Mouse (Mus musculus) T-helper 2 cell (primary cell): ENCODE results near the gene Wfikkn2.

Experiments used
- in situ Hi-C: fragments of 300-600 bp; cut with MboI, MseI; formaldehyde crosslinking; loops from one replicate; pipeline ENCODE4 v1.15.1; 2025; ENCODE audit warnings: high pct_unique_total_duplicates

Wfikkn2 gene

DNA sequence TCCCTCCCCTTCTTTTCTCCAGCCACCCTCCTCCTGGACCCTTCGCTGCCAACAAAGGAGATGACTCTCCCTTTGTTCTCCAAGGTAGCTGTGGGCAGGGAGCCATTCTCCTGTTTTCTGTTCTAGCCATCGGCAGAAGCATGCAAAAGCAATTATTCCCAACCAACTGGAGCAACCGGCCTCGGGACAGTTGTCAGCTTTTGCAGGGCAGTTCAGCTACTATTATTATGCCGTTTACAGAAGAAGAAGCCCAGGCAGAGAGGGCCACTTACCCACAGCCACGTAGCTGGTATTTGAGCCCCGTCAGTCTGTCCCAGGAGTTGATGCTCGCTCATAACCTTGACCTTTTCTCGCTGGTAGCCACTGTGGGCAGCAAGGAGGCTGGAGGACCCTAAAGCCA, 17.4 kb downstream of the Wfikkn2 start:
- in situ Hi-C loops: loop anchor here (10.0 kb wide), 1 partner anchor 1366 kb away; no protein-coding TSS in a partner anchor

DNA sequence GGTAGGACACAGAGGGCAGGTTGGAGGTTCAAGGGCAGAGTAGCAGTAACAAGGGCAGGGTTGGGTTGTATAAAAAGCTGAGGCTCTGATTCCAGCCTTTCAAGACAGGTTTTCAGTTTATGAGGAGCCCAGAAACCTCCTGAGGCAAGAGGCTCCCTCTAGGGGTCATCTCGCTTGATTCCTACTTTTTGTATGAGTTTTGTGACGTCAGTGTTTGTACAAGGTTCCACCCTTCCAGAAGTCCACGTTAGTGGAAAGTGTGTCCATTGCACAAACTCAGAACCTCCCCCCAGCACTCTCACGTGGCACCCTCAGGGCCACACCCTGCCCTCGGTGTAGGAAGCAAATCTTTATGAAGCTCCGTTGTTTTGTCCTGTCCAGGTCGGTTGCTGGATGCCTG, 19.8 kb downstream of the Wfikkn2 start:
- in situ Hi-C loops: loop anchor here (10.0 kb wide), 1 partner anchor 1369 kb away; no protein-coding TSS in a partner anchor

DNA sequence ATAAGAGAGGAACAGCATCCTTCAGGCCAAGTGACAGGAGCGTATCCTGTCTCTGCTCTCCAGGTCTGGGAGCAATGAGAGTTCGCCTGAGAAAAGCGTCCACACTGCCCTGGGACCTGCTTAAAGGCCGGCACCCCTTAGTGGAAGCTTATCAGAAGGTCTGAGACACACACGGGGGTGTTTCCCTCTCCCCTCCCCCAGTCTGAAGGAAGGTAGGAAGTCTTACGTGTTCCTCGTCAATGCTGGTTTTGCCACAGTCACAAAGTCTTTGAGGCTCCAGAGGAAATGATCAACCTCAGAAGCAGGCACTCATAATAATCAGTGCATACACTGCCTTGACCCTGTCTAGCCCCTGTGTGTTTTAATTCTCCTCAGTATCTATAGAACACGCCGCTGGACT, 22.3 kb downstream of the Wfikkn2 start:
- in situ Hi-C loops: loop anchor here (5.0 to 10.0 kb wide), 2 partner anchors 91 to 1371 kb away; no protein-coding TSS in a partner anchor

DNA sequence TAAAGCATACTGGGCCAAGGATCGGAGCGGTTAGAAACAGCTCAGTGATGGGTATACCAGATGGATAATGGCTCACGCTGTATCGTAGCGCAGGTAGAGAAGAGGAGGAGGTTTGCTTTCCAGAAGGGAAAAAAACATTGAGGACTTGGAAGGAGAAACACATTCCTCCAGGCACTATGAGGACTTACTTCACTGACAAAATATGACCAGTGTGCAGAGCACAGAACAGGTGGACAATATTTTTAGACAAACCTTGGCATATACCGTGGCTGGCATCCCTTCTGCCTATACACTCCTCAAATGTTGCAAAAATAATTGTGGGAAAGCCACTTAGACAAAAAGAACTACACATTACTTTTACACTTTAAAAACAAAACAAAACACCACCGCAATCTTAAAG, 24.5 kb downstream of the Wfikkn2 start:
- in situ Hi-C loops: loop anchor here (5.0 to 10.0 kb wide), 2 partner anchors 89 to 1374 kb away; no protein-coding TSS in a partner anchor

DNA sequence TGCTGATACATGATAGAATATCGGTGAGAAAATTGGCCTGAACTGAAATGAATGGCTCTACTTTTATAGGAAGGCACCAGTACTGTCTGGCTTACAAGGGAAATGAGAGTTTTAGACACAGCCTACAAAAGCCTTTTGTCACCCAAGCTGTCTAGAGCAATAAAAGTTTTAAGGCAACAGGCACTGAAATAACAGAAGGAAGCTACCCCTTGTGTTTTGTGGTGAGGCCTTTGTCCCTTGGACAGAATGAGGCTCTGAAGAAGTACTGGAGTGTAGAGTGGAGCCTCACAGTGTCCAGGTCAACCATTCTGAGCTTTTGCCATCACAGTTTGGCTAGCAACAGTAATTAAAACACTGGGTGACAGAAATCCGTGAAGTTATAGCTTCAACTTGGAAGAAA, 29.6 kb downstream of the Wfikkn2 start:
- in situ Hi-C loops: no loop called here

DNA sequence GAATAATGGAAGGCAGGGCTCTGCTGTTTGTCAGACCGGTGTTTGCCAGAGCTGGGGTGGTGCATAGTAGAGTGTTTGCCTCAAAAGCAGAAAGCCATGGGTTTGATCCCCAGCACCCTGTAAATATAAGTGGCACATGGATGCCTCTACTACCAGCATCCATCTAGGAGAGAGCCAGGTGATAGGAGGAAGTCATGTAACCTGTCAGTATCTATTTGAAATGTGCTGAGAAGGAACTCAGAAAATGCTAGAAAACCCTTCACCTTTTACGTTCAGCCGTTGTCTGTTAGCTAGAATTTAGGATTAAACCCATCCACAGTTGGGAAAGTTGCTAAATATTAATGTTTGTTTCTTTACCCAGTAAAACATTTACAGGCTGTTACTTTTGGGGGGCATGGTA, 30.2 kb downstream of the Wfikkn2 start:
- in situ Hi-C loops: no loop called here

DNA sequence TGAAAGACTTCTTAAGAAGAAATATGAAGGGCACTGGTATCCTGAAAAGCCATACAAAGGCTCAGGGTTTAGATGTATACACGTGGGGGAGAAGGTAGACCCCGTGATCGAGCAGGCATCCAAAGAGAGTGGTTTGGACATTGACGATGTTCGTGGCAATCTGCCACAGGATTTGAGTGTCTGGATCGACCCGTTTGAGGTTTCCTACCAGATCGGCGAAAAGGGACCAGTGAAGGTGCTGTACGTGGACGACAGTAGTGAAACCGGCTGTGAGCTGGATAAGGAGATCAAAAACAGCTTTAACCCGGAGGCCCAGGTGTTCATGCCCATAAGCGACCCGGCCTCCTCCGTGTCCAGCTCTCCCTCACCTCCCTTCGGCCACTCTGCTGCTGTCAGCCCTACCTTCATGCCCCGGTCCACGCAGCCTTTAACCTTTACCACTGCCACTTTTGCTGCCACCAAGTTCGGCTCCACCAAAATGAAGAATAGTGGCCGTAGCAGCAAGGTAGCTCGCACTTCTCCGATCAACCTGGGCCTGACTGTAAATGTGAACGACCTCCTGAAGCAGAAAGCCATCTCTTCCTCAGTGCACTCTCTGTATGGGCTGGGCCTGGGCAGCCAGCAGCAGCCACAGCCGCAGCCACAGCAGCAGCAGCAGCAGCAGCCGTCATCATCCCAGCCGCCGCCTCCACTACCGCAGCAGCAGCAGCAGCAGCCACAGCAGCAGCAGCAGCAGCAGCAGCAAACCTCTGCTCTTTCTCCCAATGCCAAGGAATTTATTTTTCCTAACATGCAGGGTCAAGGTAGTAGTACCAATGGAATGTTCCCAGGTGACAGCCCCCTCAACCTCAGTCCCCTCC, 31.8 kb downstream of the Wfikkn2 start:
- in situ Hi-C loops: no loop called here

DNA sequence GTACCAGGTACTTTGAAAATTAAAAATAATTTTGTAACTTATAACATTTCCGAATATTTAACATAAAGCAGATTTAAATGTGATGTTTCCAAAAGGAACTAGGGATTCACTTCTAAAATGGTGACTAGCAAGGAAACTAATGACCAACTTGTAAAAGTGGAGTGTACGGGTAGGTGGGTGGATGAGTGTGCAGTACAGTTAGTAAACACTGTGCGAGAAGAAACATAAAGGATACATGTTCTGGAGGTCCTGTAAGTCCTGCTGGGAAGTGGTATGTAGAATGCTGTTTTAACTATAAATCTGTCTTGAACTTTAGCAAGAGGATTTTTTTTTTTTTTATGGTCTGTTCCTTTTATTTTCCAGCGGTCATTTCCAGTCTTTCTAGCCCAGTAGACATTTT, 32.8 kb downstream of the Wfikkn2 start:
- in situ Hi-C loops: no loop called here

DNA sequence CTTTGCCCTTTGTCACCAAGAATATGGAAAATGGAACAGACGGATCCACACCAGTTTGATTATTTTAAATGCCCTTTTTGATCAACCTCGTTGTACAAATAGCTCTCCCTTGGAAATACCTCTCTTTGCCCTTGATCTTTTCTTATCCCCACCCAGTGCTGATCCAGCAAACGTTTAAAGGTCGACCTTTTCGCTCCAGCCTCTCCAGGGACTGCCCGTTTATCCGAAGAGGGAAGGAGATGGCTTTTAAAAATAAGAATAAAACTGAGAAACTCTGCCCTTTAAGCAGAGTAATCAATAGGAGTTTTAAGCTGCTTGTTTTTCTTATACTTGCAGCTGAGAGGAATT, 33.3 kb downstream of the Wfikkn2 start:
- in situ Hi-C loops: no loop called here

DNA sequence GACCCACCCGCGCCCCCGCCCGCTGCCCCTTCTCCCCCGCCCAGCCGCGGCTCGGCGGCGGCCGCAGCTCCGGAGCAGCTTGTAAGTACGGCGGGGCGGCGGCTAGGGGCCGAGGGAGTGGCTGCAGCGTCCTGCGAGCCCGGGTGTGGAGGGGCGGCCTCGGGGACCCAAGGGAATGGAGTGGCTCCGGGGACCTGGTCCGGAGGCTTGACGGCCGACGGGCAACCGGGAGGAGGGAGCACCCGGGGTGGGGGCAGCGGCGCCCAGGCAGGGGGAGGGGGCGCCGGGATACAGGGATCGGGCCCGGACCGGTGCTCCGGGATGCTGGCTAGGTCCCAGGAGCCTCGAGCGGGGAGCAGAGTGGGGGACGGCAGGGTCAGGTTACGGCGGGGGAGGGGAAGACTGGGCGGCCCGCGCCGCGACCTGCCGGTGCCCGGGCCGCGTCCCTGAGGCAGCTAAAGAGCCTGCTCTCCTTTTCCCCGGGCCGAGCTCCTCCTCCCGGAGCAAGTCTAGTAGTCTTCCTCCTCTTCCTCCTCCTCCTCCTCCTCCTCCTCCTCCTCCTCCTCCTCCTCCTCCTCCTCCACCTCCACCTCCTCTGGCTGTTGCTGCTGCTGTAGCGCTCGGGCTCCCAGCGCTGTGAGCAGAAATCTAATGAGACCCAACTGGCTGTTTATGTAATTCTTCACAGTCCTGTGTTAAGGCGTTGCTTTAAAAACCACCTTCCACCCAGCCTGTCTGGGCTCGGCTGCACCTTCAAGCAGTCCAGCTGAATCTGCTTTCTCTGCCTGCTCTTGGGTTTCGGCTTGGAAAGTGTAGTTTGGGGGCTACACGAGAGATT, 33.9 kb downstream of the Wfikkn2 start:
- in situ Hi-C loops: no loop called here

DNA sequence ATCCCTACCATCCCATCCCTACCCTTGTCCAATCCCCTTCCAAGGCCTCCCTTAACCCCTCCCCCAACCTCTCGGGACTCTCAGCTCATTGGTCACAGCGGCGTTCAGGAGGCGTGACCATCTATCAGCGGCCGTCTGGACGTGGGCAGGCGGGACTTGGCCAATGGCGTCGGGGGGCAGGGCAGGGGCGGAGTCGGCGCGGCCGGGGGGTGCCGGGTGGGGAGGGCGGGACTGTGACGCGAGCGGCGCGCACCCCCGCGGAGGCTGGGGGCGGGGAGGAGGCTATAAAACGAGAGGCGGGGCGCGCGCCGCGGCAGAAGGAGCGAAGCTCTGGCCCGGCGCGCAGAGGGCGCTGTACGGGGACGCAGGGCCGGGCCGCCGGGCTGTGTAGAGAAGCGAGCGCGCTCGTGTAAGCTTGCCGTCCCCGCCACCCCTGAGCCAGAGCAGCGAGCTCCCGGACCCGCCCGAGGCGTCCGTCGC, 34.6 kb downstream of the Wfikkn2 start, which contains the start of gene Tob1:
Tob1 (plus strand) TSS at position 331 of the 480 bp plus-strand sequence.
- in situ Hi-C loops: no loop called here

DNA sequence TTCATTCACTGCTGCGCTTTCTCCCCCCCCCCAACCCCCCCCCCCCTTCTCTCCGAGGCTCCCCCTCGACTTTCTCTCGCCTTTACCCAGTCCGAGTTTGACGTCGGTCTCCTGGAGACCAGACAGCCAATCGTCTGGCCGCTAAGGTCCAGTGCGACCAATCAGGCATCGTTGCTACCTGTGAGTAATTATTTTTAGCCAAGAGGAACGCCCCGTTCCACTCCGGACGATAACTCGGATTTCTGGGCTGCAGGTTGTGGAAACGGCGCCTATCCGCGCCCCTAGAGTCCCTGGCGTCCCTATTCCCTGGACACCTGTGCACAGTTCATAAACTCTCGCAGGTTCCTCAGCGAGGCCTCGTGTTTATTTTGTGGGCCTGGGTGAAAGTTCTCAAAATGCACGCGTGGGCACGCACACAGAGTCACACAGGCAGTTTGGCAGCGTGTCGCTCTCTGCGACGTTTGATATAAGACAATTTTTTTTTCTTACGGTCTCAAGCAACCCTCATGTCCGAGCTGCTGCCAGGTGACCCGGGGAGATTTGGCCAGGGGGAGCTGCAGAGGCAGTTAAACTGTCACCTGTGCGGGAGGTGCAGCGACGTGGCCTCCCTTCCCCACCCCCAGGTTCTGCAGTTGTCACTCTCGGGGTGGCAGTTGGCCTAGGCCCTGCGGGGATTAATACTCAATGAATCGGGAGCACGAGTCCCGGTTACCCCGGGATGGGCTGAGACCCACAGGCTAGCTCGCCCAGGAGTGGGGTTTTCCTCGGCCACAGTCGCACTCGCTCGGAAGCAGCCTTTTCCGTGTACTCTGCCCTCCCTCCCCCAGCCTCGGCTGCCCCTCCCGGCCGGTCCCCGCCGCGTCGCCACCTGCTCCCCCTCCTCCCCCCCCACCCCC, 35.4 kb downstream of the Wfikkn2 start:
- in situ Hi-C loops: no loop called here

DNA sequence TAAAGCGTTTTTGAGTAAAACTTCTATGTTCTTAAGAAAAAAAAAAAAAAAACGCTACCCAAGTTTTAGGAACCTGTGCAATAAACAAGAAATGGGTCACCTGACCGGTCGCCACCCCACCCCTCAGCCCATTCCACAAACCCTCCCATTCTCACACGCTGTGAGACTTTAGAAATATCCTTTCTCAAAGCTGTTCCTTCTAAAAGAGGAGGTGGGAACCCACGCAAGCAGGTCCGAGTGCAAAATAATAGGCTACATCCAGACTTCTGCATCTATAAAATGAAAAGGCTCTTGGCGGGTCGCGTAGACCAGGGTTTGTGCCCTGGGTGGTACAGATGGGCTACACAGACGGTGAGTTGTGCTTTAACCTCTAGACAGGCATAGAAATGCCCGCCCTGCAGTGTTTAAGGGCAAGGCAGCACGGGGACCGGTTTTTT, 36.1 kb downstream of the Wfikkn2 start:
- in situ Hi-C loops: no loop called here

DNA sequence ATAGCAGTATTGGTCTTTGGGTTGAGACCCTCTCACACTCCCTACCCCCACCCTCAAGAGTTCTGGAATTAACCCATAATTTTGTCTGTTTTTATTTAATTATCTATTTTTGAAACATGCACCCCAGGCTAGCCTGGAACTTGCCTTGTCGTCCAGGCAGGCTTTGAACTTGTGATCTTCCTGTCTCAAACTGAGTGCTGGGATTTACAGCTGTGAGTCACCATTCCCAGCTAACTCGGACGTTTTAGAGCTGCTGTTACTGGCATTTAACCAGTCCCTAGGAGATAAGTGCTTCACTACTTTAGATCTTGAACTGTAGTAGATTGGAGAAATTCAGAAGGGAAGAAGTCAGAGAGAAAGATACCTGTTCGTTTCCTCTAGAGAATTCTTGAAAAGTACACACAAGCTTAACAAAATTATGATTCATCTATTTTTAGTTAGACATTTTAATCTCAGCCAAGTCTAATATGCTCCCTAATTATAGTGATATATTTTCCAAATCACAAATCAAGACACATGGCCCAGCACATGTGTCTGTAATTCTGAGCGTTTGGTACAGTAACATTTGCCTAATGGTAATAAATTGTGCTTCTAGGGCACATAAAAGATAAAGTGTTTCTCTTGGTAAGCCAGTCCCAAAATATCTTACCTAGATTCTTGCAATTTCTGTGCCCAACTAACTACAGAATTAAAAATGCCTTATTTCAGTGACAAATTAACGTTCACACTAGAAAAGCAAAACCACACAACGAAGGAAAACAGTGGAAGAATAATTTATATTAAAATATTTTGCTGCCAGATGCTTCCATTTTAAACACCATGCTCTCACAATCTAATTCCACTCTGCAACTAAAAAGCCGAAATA, 36.8 kb downstream of the Wfikkn2 start:
- in situ Hi-C loops: no loop called here

DNA sequence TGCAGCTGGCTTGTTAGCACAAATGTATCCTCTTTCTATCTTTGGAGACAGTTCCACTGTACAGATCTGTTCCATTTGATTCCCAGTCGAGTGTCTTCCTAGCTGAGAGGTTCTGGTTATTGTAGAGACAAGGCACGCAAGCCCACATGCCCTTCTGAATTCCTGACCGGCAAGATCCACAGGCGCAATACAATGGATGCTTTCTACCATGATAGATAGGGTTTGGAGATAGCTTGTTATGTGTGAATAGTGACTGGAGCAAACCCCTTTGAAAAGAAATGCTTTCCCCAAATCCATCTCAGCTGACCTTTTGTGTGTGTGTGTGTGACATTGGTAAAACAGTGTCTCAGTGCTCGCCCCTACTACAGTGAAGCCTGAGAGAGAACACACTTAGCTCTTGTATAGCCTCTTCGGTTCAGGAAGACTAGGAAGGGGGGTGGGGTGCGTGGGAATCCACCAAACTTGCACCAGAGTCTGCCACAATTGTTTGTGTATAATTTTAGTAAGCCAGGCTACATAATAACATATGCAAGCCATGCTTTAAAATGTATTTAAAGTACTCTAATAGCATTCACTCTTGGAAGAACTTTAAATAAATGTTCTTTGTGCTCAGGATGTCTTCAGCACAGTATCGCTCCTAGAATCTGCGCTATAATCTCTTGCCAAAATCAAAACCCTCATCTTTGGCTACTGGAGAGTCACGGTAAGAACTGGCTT, 39.2 kb downstream of the Wfikkn2 start:
- in situ Hi-C loops: no loop called here

DNA sequence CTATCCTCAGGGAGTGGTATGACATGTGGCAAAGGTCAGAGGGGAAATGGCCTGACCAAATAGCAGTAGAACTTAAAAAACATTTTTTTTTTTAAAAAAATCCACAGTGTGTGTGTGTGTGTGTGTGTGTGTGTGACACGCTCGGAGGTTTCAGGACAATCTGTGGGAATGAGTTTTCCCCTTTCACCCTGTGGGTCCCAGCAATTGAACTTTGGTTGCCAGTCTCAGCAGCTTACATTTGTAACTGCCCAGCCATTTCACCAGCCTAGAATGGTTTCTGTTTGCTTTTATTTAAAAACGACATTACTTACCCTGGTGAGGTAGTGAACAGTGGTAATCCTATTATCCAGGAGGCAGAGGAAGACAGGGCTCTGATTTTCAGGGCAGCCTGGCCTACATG, 42.7 kb downstream of the Wfikkn2 start:
- in situ Hi-C loops: no loop called here

DNA sequence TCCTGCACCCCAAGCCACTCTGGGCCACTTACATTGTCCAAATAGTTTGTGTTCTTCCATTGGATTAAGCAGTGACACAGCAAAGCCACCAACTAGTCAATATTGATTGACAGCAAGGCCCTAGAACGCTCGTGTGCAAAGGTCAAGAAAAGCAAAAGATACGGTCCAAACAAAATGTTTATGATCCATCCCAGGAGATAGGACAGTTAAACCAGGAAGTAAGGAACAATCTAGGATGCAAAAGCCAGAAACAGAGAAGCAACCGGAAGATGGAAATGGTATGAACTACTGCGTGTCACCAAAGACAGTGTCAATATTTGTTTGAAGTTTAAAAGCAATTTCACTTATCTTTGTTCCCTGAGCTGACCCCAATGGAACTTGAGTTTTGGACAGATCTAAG, 43.7 kb downstream of the Wfikkn2 start:
- in situ Hi-C loops: no loop called here

DNA sequence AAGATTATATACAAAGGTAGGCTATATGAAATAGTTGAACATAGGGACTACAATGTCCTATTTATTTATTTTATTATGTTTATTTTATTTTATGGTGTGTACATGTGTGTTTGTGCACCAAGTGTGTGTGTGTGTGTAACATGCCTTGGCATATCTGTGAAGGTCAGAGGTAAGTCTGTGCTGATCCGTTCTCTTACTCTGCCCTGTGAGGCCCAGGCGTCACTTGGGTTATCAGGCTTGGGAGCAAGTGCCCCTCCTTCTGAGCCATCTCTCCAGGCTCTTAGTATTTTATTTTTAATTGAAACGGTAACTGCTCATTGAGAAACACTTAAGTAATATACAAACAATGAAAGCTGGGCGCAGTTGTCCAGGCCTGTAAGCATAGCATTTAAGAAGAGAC, 45.4 kb downstream of the Wfikkn2 start:
- in situ Hi-C loops: no loop called here

DNA sequence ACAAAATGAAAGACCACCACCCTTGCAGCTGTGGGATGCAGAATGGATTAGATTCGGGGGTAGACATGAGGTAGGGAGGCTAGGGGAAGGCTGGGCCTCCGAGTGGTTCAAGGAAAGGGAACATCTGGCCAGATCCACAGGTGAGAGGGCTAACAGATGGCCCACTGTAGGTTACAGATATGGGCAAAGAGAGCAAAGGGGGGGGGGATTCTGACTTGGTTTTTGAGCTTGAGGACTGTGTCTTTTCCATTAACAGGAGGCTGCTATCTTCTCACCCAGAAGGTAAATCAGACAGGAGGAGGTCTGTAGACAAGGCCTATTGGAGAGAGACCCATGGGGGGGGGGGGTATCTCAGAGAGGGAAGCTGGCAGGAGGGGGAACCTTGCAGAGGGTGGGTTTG, 46.0 kb downstream of the Wfikkn2 start:
- in situ Hi-C loops: no loop called here
